Mouse (Mus musculus): ENCODE data around the gene Mad1l1.

DNA sequence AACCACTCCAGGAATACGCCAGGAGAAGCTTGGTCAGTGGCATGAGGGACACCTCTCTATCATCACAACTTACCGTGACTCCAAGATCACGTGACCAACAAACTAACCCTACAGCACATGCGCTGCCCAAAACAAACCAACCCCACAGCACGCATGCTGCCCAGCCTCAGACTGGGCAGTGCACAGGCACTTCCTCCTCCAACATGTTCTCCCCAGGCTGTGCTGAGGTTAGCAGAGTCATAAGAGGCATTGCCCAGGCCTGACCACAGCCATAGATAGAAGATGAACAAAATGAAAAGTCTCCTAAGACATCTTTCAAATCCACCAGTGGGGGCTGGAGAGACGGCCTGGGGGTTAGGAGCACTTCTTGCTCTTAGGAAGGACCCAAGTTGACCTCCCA, 135.6 kb downstream of the Mad1l1 start:
- TF ChIP-seq POLR2A (IDR thresholded peaks at IDR 0.05; ENCODE audit: extremely low read depth, insufficient read depth, low read length) (no peak), CTCF (IDR thresholded peaks at IDR 0.05; ENCODE audit: low read depth, low read length) (no peak)

Data from liver, adult 2 months (tissue).